Mouse (Mus musculus) intestine, postnatal 0 days (tissue): ENCODE measurements around the gene Shisa9. TPM values are rescaled to one million over a fixed set of nuclear protein-coding genes. Genes with fewer than 3 reads are reported as not detected.

Experiments
- ATAC-seq: fragments of 200-750 bp; cut with Nextera tagmentation; 2 replicates; pipeline ENCODE4 v1.8.0; 2017; ENCODE audit warnings: mild to moderate bottlenecking, moderate TSS enrichment, moderate library complexity
- H3K27ac ChIP-seq: fragments of 300-500 bp; sonication (generic); 2 replicates; pipeline ENCODE4 v1.5.1; 2014; ENCODE audit warnings: mild to moderate bottlenecking, low read depth, low read length, moderate library complexity
- H3K27me3 ChIP-seq: fragments of 300-500 bp; sonication (generic); replicated peaks from 2 replicates; pipeline ENCODE4 v1.6.1; 2014; ENCODE audit warnings: low read length, mixed read lengths; ENCODE audit not compliant: control insufficient read depth, insufficient read depth
- H3K36me3 ChIP-seq: fragments of 300-500 bp; sonication (generic); 2 replicates; pipeline ENCODE4 v1.6.1; 2014; ENCODE audit warnings: mild to moderate bottlenecking, moderate library complexity; ENCODE audit not compliant: control insufficient read depth, insufficient read depth
- H3K4me1 ChIP-seq: fragments of 300-500 bp; sonication (generic); replicated peaks from 2 replicates; pipeline ENCODE4 v1.6.1; 2014; ENCODE audit warnings: antibody characterized with exemption, low read length, mixed read lengths; ENCODE audit not compliant: control insufficient read depth, insufficient read depth
- H3K4me2 ChIP-seq: fragments of 300-500 bp; sonication (generic); replicated peaks from 2 replicates; pipeline ENCODE4 v1.6.1; 2014; ENCODE audit warnings: low read depth, mild to moderate bottlenecking, moderate library complexity
- H3K4me3 ChIP-seq: fragments of 300-500 bp; sonication (generic); 2 replicates; pipeline ENCODE4 v1.5.1; 2014; ENCODE audit warnings: low read depth, low read length
- H3K9ac ChIP-seq: fragments of 300-500 bp; sonication (generic); 2 replicates; pipeline ENCODE4 v1.6.1; 2014; ENCODE audit warnings: mild to moderate bottlenecking, low read depth, low read length
- H3K9me3 ChIP-seq: fragments of 300-500 bp; sonication (generic); 2 replicates; pipeline ENCODE4 v1.6.1; 2016; ENCODE audit warnings: mixed run types; ENCODE audit not compliant: control insufficient read depth
- CTCF ChIP-seq: sonication (generic); IDR thresholded peaks from 2 replicates; pipeline ENCODE4 v1.5.1; 2016; ENCODE audit warnings: low read depth, mild to moderate bottlenecking, control low read depth, antibody characterized with exemption, moderate library complexity
- WGBS: fragments of 180-500 bp; shearing (Covaris S2); extraction: QIAGEN DNeasy Blood & Tissue Kit; methylation state at CpG from one replicate; pipeline ENCODE4 v1.1.7; 2014; 5-methylcytosine and 5-hydroxymethylcytosine counted together
- polyA plus RNA-seq: library from polyadenylated mRNA; unstranded; fragments of >200 nt; fragmentation: Nextera tagmentation; extraction: Ambion mirVana; gene quantifications from 2 replicates; pipeline ENCODE4 v1.2.1, GENCODE M21; 2015

Gene Shisa9
- polyA plus RNA-seq, 1 experiment from 2014 or later = 0.37 TPM

DNA sequence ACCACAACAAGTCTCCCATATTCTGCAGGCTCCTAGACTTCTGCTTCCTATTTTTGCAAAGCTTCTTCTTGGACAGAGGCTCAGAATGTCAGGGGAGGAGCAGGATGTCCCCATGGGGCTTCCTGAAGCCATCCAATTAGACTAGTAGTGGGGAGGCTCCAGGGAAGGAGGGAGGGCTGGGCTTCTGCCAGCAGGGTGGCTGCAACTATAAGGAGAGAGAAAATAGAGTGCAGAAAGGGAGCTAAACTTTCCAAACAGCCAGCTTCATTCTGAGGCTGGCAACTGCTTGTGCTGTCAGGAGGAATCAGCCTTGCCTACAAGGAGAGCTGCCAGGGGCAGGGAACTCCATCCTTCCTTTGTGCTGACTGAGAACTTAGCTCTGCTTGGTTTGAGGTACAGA, 162.8 kb downstream of the Shisa9 start:
- Histone ChIP-seq H3K4me3 (no peak overlapping the region), H3K4me2 (no peak overlapping the region), H3K36me3 (no peaks in the 10 kb centered on the region), H3K27ac (no peak overlapping the region), H3K27me3 (no peaks in the 10 kb centered on the region), H3K9me3 (no peaks in the 10 kb centered on the region), H3K4me1 (no peaks in the 10 kb centered on the region), H3K9ac (no peak overlapping the region)
- TF ChIP-seq CTCF = no peak
- no peak for ATAC-seq

DNA sequence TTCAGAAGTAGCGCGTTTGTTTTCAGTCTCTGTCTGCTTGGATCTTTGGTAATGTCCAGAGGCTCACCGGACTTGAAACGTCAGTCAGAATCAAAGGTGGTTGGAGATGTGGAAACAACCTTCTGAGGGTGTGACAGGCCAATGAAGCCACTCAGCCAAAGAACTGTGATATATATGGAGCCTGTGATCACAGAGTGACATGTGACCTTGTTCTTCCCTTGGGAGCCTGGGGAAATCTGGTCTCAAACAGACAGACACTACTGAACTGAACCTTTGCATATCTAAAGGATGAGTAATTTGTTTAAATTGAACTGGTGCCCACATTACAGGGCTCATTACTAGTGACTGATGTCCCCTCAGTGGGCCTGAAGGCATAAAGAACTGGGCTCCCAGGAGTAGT, 168.1 kb downstream of the Shisa9 start:
- Histone ChIP-seq H3K9ac (no peak overlapping the region), H3K27ac (no peak overlapping the region), H3K27me3 (no peaks in the 10 kb centered on the region), H3K36me3 (no peaks in the 10 kb centered on the region), H3K9me3 (no peaks in the 10 kb centered on the region), H3K4me1 (no peaks in the 10 kb centered on the region), H3K4me2 (no peak overlapping the region), H3K4me3 (no peak overlapping the region)
- TF ChIP-seq CTCF = no peak
- WGBS = 80% methylated on average over 4 of the region's 4 CpGs
- ATAC-seq = no peak

DNA sequence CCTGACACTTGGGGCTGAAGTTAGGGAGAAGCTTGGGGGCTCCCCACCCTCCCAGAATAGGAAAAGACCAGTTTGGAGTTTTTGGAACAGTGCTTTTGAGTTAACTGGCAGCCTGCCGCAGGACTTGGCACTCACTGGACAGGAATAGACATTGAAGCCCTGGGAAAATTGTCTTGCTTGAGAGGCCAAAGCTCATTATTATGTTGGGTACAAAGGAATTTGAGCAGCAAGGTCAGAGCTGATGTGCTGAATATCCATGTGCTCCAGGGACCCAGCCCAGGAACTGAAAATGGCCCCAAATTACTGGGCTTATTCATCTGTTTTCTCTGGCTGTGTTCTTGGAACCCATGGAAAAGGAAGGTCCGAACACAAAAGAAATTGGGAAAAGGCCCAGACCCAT, 170.6 kb downstream of the Shisa9 start:
- WGBS = 91% methylated on average over 2 of the region's 2 CpGs
- Histone ChIP-seq H3K27ac (no peak overlapping the region), H3K36me3 (no peaks in the 10 kb centered on the region), H3K4me1 (no peaks in the 10 kb centered on the region), H3K9ac (no peak overlapping the region), H3K27me3 (no peaks in the 10 kb centered on the region), H3K4me2 (no peak overlapping the region), H3K9me3 (no peaks in the 10 kb centered on the region), H3K4me3 (no peak overlapping the region)
- no peak for ATAC-seq
- no peak for TF ChIP-seq CTCF

DNA sequence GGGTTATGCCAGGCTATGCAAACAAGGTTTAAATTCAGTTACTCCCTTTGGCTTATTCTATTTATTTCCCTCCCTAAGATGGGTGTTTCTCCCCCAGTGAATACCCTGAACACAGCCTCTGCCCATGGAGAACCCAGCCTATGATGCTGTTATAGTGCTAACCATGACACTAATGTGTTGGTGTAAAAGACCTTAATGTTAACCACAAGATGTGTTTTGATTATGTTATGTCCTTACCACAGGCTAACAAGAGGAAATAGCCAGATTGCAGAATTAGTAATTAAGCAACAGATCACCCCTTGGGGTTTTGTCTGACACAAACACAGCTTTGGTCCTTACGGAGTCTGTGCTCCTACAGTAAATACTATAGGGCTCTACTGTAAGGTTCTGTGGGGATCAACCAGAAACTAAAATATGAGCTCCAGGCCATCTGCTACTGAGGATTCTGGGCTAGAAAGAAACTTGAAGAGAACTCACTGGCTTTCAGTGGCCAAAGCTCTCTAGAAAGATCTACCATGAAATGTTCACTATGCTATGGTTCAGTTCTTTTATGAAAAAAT, 189.6 kb downstream of the Shisa9 start:
- H3K27ac ChIP-seq = no peak overlapping the region
- TF ChIP-seq CTCF = no peak
- ATAC-seq = no peak
- no peaks in the 10 kb centered on the region for H3K36me3 ChIP-seq
- H3K9ac ChIP-seq = no peak overlapping the region
- H3K9me3 ChIP-seq = no peaks in the 10 kb centered on the region
- no peaks in the 10 kb centered on the region for H3K27me3 ChIP-seq
- H3K4me2 ChIP-seq = no peak overlapping the region
- no peaks in the 10 kb centered on the region for H3K4me1 ChIP-seq
- no peak overlapping the region for H3K4me3 ChIP-seq
- WGBS = 84% methylated on average over 1 of the region's 1 CpGs

DNA sequence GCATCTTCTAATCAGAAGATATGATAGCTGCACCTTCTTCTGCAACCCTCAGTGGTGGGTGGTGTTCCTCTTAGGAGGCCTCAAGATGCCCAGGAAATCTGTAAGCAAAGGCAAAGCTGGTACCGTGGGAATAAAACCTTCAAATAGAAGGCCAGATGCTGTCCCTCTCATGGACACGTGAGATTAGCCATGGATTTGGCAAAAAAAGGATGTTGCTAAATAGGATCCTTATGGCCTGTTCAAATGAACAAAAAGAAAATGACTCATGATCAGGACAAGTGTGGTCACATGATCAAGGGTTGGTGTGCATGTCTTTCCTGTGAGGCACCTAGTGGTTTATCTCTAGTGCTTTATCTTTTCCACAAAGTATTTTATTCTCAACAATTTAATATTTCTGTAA, 194.1 kb downstream of the Shisa9 start:
- Histone ChIP-seq H3K4me1 (no peaks in the 10 kb centered on the region), H3K9ac (no peak overlapping the region), H3K27me3 (no peaks in the 10 kb centered on the region), H3K9me3 (no peaks in the 10 kb centered on the region), H3K27ac (no peak overlapping the region), H3K36me3 (no peaks in the 10 kb centered on the region), H3K4me2 (no peak overlapping the region), H3K4me3 (no peak overlapping the region)
- no peak for ATAC-seq
- WGBS = 79% methylated on average over 2 of the region's 2 CpGs
- no peak for TF ChIP-seq CTCF

DNA sequence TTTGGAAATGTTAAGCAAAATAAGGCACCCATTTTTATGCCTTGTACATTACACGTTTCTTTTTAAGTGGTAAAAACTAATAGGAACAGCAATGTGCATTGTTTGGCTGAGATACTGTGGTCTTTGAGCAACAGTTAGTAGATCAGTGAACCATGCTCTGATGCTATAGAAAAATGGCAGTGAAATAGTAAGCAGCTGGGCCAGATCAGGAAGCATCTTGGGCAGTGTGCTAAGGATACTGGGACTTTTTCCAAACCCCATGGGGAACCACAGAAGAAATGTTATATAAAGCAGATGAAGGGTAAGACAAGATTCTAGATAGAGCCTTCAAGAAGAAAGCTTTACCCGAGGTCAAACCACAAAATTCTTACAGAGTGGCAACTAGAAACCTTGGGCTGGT, 205.8 kb downstream of the Shisa9 start:
- H3K9ac ChIP-seq = no peak overlapping the region
- H3K36me3 ChIP-seq = no peaks in the 10 kb centered on the region
- no peak overlapping the region for H3K4me2 ChIP-seq
- no peak for ATAC-seq
- WGBS = 57% methylated on average over 2 of the region's 2 CpGs
- H3K27ac ChIP-seq = no peak overlapping the region
- H3K4me1 ChIP-seq = no peaks in the 10 kb centered on the region
- H3K4me3 ChIP-seq = no peak overlapping the region
- no peaks in the 10 kb centered on the region for H3K9me3 ChIP-seq
- H3K27me3 ChIP-seq = no peaks in the 10 kb centered on the region
- no peak for TF ChIP-seq CTCF

DNA sequence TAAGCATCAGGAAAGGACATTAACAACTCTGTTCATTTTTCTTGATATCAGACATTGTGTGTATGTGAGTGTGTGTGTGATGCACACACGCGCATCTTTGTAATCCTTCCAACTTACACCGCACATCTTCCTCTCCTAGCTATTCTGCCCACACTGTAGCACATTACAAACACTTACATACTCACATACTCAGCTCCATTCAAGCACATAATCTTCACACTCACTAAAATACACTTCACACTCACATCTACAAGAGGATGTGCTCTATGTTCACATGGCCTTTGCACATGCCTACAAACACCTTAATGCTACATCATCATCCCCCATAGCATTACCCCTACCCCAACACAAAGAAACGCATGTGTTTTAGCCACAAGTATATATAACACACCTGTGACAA, 212.9 kb downstream of the Shisa9 start:
- no peaks in the 10 kb centered on the region for H3K4me1 ChIP-seq
- H3K36me3 ChIP-seq = no peaks in the 10 kb centered on the region
- H3K9ac ChIP-seq = no peak overlapping the region
- no peaks in the 10 kb centered on the region for H3K9me3 ChIP-seq
- no peaks in the 10 kb centered on the region for H3K27me3 ChIP-seq
- H3K4me3 ChIP-seq = no peak overlapping the region
- WGBS = 93% methylated on average over 4 of the region's 4 CpGs
- no peak for TF ChIP-seq CTCF
- no peak overlapping the region for H3K27ac ChIP-seq
- no peak overlapping the region for H3K4me2 ChIP-seq
- no peak for ATAC-seq
